Mouse (Mus musculus): Measurements from ENCODE around the gene Gins1. TPM values are rescaled to one million over a fixed set of nuclear protein-coding genes. Genes with fewer than 3 reads are reported as not detected.

Gins1 gene
- polyA plus RNA-seq, 1 experiment from 2014 or later, result 74.6 TPM

DNA sequence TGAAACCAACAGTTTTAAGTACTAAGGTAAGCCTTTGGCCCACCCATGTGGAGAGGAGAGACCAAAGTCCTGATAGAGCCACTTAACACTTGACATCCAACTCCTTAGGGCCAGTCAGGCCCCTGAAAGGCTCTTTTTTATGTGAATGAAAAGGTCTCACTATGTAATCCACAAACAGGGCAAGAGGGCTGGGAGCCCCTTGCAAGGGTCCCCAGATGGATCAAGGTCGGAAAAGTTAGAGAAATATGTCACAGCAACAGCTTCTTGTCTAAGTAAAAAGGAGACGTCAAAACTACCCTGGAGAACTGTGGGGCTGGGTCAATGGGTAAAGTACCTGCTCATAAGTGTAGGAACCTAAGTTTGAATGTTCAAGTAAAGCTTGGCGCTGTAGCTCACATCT, 59.4 kb downstream of the Gins1 start:
- Histone ChIP-seq H3K9me3 (no peaks in the 10 kb centered on the region), H3K4me2 (no peak overlapping the region), H3K4me1 (replicated peaks) (no peaks in the 10 kb centered on the region), H3K27me3 (no peaks in the 10 kb centered on the region), H3K27ac (no peak overlapping the region), H3K4me3 (replicated peaks) (no peak overlapping the region), H3K9ac (replicated peaks) (no peak overlapping the region), H3K36me3 (peaks cover 67% of the 10 kb centered on the region)
- no peak for ATAC-seq (ENCODE audit: insufficient number of reproducible peaks, insufficient read depth, low FRiP score, low TSS enrichment, low read depth)
- WGBS, result 84% methylated on average over 3 of the region's 3 CpGs

DNA sequence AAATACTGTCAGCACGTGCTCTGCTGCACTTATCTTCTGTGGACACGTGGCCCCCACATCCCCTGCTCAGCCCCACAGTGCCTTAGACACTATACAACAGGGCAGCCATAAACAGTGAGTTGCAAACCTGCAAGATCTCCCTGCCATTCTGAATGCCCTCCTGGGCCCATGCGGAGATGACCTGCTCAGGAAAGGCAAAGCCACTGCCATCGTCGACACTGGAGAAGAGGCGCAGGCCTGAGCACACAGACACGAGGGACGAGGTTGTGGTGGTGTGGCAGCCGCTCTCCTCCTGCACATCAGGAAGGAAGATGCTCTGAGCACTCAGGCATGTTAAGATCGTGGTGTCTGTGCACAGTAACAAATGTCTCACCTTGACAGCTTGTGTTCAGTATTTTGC, 60.8 kb downstream of the Gins1 start:
- Histone ChIP-seq H3K27me3 (no peaks in the 10 kb centered on the region), H3K4me2 (no peak overlapping the region), H3K27ac (no peak overlapping the region), H3K9me3 (no peaks in the 10 kb centered on the region), H3K9ac (replicated peaks) (no peak overlapping the region), H3K36me3 (peaks cover 70% of the 10 kb centered on the region), H3K4me1 (replicated peaks) (no peaks in the 10 kb centered on the region), H3K4me3 (replicated peaks) (no peak overlapping the region)
- no peak for ATAC-seq (ENCODE audit: insufficient number of reproducible peaks, insufficient read depth, low FRiP score, low TSS enrichment, low read depth)
- 90% methylated on average over 10 of the region's 10 CpGs for WGBS

- peaks cover 74% of the 10 kb centered on the region for H3K36me3 ChIP-seq
- no peaks in the 10 kb centered on the region for H3K9me3 ChIP-seq
- H3K27ac ChIP-seq, result no peak overlapping the region
- WGBS, result 93% methylated on average over 2 of the region's 2 CpGs
- no peak overlapping the region for H3K4me3 ChIP-seq (replicated peaks)
- H3K27me3 ChIP-seq, result no peaks in the 10 kb centered on the region
- no peaks in the 10 kb centered on the region for H3K4me1 ChIP-seq (replicated peaks)
- no peak for ATAC-seq (ENCODE audit: insufficient number of reproducible peaks, insufficient read depth, low FRiP score, low TSS enrichment, low read depth)
- no peak overlapping the region for H3K4me2 ChIP-seq
- no peak overlapping the region for H3K9ac ChIP-seq (replicated peaks)
Observed at GRCm38 (mm10) chr2:150967491-150967890, 62.3 kb downstream of the Gins1 start.

DNA sequence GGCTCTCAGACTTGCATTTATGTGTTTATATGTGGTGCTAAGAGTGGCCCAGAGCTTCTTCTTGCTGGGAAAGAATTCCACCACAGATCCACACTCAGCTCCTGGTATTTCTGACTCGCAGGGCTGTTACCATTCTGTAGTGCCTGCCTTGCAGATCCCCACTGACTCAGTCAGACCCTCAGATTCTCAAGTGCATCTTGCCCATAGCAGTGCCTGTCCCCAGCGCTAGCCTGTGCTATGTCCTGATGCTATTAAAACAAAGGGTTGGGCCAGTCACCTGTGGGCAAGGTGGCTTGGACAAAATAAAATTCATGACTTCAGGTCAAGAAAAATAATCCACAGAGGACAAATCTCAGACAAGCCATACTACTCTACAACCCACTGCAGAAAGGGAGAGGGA, 64.0 kb downstream of the Gins1 start:
- Histone ChIP-seq H3K4me1 (replicated peaks) (no peaks in the 10 kb centered on the region), H3K4me2 (no peak overlapping the region), H3K36me3 (peaks cover 75% of the 10 kb centered on the region), H3K4me3 (replicated peaks) (no peak overlapping the region), H3K27me3 (no peaks in the 10 kb centered on the region), H3K9me3 (no peaks in the 10 kb centered on the region), H3K9ac (replicated peaks) (no peak overlapping the region), H3K27ac (no peak overlapping the region)
- 92% methylated on average over 2 of the region's 2 CpGs for WGBS
- ATAC-seq (ENCODE audit: insufficient number of reproducible peaks, insufficient read depth, low FRiP score, low TSS enrichment, low read depth), result no peak

GRCm38 (mm10) chr2:150971856-150972255, 66.7 kb downstream of the Gins1 start:
- WGBS, result 87% methylated on average over 7 of the region's 7 CpGs
- H3K36me3 ChIP-seq, result peaks cover 82% of the 10 kb centered on the region

GRCm38 (mm10) chr2:150972681-150973080, 67.5 kb downstream of the Gins1 start:
- Histone ChIP-seq H3K4me3 (replicated peaks) (no peak overlapping the region), H3K4me1 (replicated peaks) (no peaks in the 10 kb centered on the region), H3K9ac (replicated peaks) (no peak overlapping the region), H3K9me3 (no peaks in the 10 kb centered on the region), H3K27me3 (no peaks in the 10 kb centered on the region), H3K4me2 (no peak overlapping the region), H3K36me3 (peaks cover 81% of the 10 kb centered on the region), H3K27ac (no peak overlapping the region)
- WGBS, result 94% methylated on average over 3 of the region's 3 CpGs
- no peak for ATAC-seq (ENCODE audit: insufficient number of reproducible peaks, insufficient read depth, low FRiP score, low TSS enrichment, low read depth)

More at GRCm38 (mm10) chr2:150971856-150972255, 66.7 kb downstream of the Gins1 start:
- Histone ChIP-seq H3K4me2 (no peak overlapping the region), H3K9ac (replicated peaks) (no peak overlapping the region), H3K4me3 (replicated peaks) (no peak overlapping the region), H3K27me3 (no peaks in the 10 kb centered on the region), H3K27ac (no peak overlapping the region), H3K9me3 (no peaks in the 10 kb centered on the region), H3K4me1 (replicated peaks) (no peaks in the 10 kb centered on the region)
- no peak for ATAC-seq (ENCODE audit: insufficient number of reproducible peaks, insufficient read depth, low FRiP score, low TSS enrichment, low read depth)

GRCm38 (mm10) chr2:150973401-150974115, 68.4 kb downstream of the Gins1 start:
- peaks cover 74% of the 10 kb centered on the region for H3K36me3 ChIP-seq
- WGBS, result 93% methylated on average over 8 of the region's 8 CpGs
- no peak overlapping the region for H3K4me3 ChIP-seq (replicated peaks)
- no peak for ATAC-seq (ENCODE audit: insufficient number of reproducible peaks, insufficient read depth, low FRiP score, low TSS enrichment, low read depth)
- no peaks in the 10 kb centered on the region for H3K27me3 ChIP-seq
- H3K9ac ChIP-seq (replicated peaks), result no peak overlapping the region
- no peak overlapping the region for H3K4me2 ChIP-seq
- H3K4me1 ChIP-seq (replicated peaks), result no peaks in the 10 kb centered on the region
- H3K27ac ChIP-seq, result no peak overlapping the region
- no peaks in the 10 kb centered on the region for H3K9me3 ChIP-seq

GRCm38 (mm10) chr2:150976871-150977270, 71.7 kb downstream of the Gins1 start:
- no peaks in the 10 kb centered on the region for H3K27me3 ChIP-seq
- no peaks in the 10 kb centered on the region for H3K4me1 ChIP-seq (replicated peaks)
- H3K27ac ChIP-seq, result no peak overlapping the region
- no peak overlapping the region for H3K4me3 ChIP-seq (replicated peaks)
- ATAC-seq (ENCODE audit: insufficient number of reproducible peaks, insufficient read depth, low FRiP score, low TSS enrichment, low read depth), result no peak
- H3K9ac ChIP-seq (replicated peaks), result no peak overlapping the region
- no peaks in the 10 kb centered on the region for H3K9me3 ChIP-seq
- 95% methylated on average over 5 of the region's 5 CpGs for WGBS
- H3K4me2 ChIP-seq, result no peak overlapping the region
- peaks cover 50% of the 10 kb centered on the region for H3K36me3 ChIP-seq

GRCm38 (mm10) chr2:150977676-150978075, 72.5 kb downstream of the Gins1 start:
- H3K9ac ChIP-seq (replicated peaks), result no peak overlapping the region
- no peaks in the 10 kb centered on the region for H3K9me3 ChIP-seq
- H3K4me2 ChIP-seq, result no peak overlapping the region
- ATAC-seq (ENCODE audit: insufficient number of reproducible peaks, insufficient read depth, low FRiP score, low TSS enrichment, low read depth), result no peak
- peaks cover 42% of the 10 kb centered on the region for H3K36me3 ChIP-seq
- no peak overlapping the region for H3K27ac ChIP-seq
- no peak overlapping the region for H3K4me3 ChIP-seq (replicated peaks)
- H3K4me1 ChIP-seq (replicated peaks), result no peaks in the 10 kb centered on the region
- H3K27me3 ChIP-seq, result no peaks in the 10 kb centered on the region
- WGBS, result 92% methylated on average over 6 of the region's 6 CpGs

DNA sequence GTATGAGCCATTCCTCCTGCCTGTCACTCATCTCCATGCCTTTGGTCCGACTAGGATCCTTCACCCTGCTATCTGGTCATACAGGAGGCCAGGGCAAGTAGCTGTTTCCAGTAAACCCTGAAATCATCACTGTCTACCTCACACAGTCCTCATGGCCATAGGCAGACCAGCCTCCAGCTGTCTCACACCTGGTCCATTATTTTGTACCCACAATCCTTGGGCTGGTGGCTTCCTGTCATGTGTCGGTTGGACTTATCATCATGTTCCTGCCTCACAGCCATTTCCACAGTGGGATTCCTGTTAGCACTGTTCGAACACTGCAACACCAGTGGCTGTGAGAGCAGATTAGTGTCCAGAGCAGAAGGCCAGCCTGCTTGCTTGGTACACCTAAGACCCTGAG, 73.6 kb downstream of the Gins1 start:
- no peak overlapping the region for H3K4me2 ChIP-seq
- H3K4me3 ChIP-seq (replicated peaks), result no peak overlapping the region
- no peaks in the 10 kb centered on the region for H3K4me1 ChIP-seq (replicated peaks)
- H3K36me3 ChIP-seq, result peaks cover 33% of the 10 kb centered on the region
- no peak for ATAC-seq (ENCODE audit: insufficient number of reproducible peaks, insufficient read depth, low FRiP score, low TSS enrichment, low read depth)
- H3K27me3 ChIP-seq, result no peaks in the 10 kb centered on the region
- H3K9ac ChIP-seq (replicated peaks), result no peak overlapping the region
- no peak overlapping the region for H3K27ac ChIP-seq
- no peaks in the 10 kb centered on the region for H3K9me3 ChIP-seq
- 85% methylated on average over 3 of the region's 3 CpGs for WGBS

DNA sequence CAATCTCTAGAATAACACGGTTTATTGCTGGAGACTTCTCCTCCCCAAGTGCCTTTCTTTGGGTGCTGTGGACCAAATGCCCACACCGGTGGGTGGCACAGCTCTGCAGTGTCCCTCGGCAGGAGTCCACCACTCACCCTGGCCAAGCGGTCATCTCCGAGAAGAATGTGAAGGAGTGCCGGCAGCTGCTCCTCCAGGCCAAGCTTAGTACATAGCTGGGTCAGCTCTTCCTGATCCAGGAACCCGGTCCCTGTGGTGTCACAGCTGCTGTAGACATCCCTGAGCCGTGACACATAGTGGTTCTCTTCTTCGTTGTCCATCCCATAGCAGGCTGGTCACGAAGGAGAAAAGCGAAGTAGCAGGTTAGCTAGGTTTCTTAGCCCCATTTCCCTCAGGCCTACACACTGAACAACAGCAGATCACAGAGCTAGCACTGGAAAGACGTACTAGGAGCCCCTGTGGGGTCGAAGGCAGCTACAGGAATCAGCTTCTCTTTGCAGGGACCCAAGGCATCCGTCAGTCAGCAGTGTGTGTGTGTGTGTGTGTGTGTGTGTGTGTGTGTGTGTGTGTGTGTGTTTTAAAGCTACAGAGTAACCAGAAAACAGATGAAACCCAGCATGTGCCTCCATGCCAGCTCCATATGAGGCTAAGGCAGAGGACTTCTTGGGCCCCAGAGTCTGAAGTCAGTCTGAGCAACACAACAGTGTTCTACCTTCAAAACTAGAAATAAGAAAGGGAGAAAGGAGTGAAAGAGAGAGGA, 74.8 kb downstream of the Gins1 start:
- H3K9ac ChIP-seq (replicated peaks), result no peak overlapping the region
- H3K27ac ChIP-seq, result no peak overlapping the region
- H3K9me3 ChIP-seq, result no peaks in the 10 kb centered on the region
- WGBS, result 88% methylated on average over 14 of the region's 14 CpGs
- H3K4me2 ChIP-seq, result no peak overlapping the region
- H3K27me3 ChIP-seq, result no peaks in the 10 kb centered on the region
- H3K36me3 ChIP-seq, result peaks cover 21% of the 10 kb centered on the region
- ATAC-seq (ENCODE audit: insufficient number of reproducible peaks, insufficient read depth, low FRiP score, low TSS enrichment, low read depth), result no peak
- no peaks in the 10 kb centered on the region for H3K4me1 ChIP-seq (replicated peaks)
- no peak overlapping the region for H3K4me3 ChIP-seq (replicated peaks)

Measured in limb, embryonic 12.5 days (tissue).